Mouse (Mus musculus) olfactory bulb, adult 2 months (tissue): ENCODE measurements around the gene Dis3l.
"Not testable (repeated sequence)": the region's sequence is repeated elsewhere in the genome, so short reads cannot be mapped to it uniquely, and the experiment has no call there.

Experiments
- CTCF ChIP-seq: fragments of 200-500 bp; IDR thresholded peaks from 2 replicates; pipeline ENCODE4 v1.5.1; 2012; ENCODE audit warnings: low read depth, mild to moderate bottlenecking, low read length, moderate library complexity; ENCODE audit not compliant: insufficient read depth
- POLR2A ChIP-seq: fragments of 200-500 bp; IDR thresholded peaks from 2 replicates; pipeline ENCODE4 v1.6.1; 2012; ENCODE audit warnings: mild to moderate bottlenecking, low read depth, low read length, moderate library complexity; ENCODE audit not compliant: insufficient read depth

DNA sequence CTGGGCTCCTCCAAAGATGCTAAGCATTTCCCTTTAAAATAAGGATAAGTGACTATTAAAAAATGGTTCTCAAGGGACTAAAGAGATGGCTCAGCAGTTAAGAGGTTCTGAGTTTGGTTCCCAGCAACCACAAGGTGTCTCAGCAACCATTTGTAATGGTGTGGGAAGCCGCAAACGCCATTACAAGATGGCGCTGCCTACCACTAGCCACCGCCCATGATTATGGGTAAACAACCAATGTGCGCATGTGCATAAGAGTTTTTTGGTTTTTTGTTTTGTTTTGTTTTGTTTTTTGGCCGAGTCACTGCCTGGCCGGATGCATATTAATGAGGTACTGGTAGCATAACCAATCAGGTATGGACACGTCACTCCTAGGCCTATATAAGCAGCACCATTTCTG lies 72.3 kb downstream of the Dis3l start:
- not testable (repeated sequence) for TF ChIP-seq CTCF, POLR2A
